Mouse (Mus musculus) G1E (cell line): ENCODE measurements at regions not wholly inside any gene's neighbourhood (a gene's known extent, or its start where the extent isn't known, plus 50 kb on each side); places are given as distances from the start of the nearest gene placed in this dataset.

ENCODE experiments used
- CTCF ChIP-seq: IDR thresholded peaks from 2 replicates; pipeline ENCODE4 v1.5.1; 2012; ENCODE audit warnings: low read depth, low read length, inconsistent platforms, mixed read lengths
- GATA1 ChIP-seq: IDR thresholded peaks from 2 replicates; pipeline ENCODE4 v1.6.1; 2012; ENCODE audit warnings: borderline replicate concordance, low read length, inconsistent platforms, mixed read lengths
- GATA2 ChIP-seq: IDR thresholded peaks from 2 replicates; pipeline ENCODE4 v1.6.1; 2012; ENCODE audit warnings: low read depth, low read length, inconsistent platforms, borderline replicate concordance
- POLR2AphosphoS5 ChIP-seq: IDR thresholded peaks from 2 replicates; pipeline ENCODE4 v1.6.1; 2012; ENCODE audit warnings: low read depth, low read length, inconsistent platforms; ENCODE audit not compliant: insufficient replicate concordance
- TAL1 ChIP-seq: conservative IDR thresholded peaks from 2 replicates; pipeline ENCODE4 v1.6.1; 2012; ENCODE audit warnings: low read depth, low read length, inconsistent platforms, mixed read lengths

DNA sequence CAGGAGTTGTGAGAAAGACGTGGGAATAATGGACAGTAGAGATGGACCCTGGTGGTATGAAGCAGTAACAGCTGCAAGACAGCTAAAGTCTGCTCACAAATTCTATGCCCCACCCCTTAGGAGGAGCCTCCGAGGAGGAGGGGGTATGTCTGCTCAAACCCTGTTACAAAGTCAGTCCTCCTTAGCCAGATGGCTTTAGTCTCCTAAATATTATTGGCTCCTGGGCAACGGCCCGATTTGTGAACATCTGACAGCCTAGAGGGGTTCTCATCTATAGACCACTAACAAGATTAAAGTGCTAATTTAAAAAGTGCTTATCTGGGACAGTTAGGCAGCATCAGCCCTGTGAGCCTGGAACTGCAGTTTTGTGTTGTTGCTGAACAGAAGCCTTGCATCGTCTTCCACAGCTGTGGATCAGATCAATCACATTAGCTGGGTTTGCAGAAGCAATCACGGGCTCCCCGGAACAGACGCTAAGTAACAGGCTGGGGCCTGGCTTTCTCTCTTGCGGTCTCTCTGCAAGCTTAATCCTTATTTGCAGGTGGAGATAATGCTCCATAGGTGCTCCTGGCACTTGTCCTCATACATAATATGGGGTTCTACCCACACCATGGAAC lies 339.3 kb downstream of the Rnf144a start:
- no peak for TF ChIP-seq CTCF
- no peak for TF ChIP-seq GATA1
- no peak for TF ChIP-seq GATA2
- TF ChIP-seq POLR2AphosphoS5, result no peak
- TF ChIP-seq TAL1, result no peak
